ENCODE assay signal across 15 mouse cellular contexts in the genomic region with DNA sequence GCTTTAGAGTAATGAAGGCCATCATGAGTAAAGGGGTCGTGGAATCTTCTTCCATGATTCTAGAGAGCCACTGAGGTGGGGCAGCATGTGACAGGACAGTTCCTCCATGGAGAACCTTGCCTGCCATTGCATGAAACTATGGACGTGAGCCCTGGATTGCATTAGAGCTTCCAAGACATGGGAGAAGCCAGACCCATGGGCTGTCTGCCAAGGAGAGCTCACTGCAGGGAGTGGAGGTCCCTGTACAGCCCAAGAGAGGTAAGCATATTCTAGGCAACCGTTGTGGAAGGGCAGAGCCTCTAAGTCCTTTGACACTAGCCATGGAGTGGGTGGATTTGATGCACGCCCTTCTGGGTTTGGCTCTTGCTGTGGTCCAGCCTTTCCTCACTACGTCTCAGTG. TPM values are rescaled to one million over a fixed set of nuclear protein-coding genes. Genes with fewer than 3 reads are reported as not detected.
"Had no signal": no experiment of that assay in that cellular context is flagged by ENCODE, and none has a peak within 500 bp of the region (broad histone marks: within the 10 kb centered on the region; RNA-seq: fewer than 3 reads in every experiment).

No protein-coding gene starts in this region.

- DNase-seq: gastrocnemius, adult 2 months; gastrocnemius, postnatal 10 days; gastrocnemius, postnatal 25 days; heart, adult 2 months; heart, postnatal 14 days; heart, postnatal 4 days; kidney, adult 18-20 months; kidney, adult 8-10 months; kidney, postnatal 10 days; kidney, postnatal 25 days; kidney, postnatal 4 days; liver; liver, embryonic 13.5 days had no signal

RNA-seq across cellular contexts. Expression of gene Kcnj15, which starts 40.5 kb away (rescaled TPM):
- total RNA-seq: granulocyte monocyte progenitor cell, adult 5-6 weeks; left cerebral cortex, adult 2 months had no signal
